Mouse (Mus musculus) heart, adult 11 months (tissue): ENCODE results near the gene Smurf1.
A peak's percentile ranks its signal among the peaks of the same experiment; 100 is the strongest.

ENCODE experiments used
- DNase-seq: peaks from one replicate; pipeline ENCODE4 v3.0.0; 2022

Smurf1 gene

GRCm38 (mm10) chr5:144860913-144861312, 104.7 kb downstream of the Smurf1 start:
- DNase-seq = no peak

DNA sequence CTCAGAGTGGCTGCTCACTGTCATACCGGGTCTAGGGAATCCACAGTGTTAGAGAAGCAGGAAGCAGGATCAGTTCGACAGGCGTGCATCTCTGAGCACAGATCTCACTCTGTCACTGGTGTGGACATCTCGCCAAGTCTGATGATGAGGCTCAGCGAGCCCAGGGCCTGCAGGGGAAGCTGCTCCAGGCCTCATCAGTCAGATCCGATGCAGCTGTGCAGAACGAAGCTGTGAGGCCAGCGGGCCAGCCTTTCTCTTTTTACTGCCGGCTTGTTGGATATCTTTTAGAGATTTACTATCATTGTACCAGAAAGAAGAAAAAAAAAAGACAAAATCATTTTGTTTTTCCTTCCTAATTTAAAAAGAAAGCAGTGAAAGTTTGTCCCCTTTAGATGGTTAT, 106.4 kb downstream of the Smurf1 start:
- DNase-seq = peak; percentile 94

DNA sequence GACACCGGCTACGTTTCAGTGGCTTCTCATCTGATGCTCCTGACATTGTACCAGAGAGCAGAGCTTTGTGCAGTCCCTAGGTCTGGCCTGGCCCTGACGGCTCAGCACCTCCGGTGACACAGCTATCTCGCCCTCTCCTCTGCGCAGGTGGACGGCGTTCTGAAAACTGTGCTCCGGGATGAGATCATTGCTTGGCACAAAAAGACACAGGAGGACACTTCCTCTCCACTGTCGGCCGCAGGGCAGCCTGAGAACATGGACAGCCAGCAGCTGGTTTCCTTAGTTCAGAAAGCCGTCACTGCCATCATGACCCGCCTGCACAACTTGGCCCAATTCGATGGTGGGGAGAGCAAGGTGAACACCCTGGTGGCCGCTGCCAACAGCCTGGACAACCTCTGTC, 107.1 kb downstream of the Smurf1 start:
- peak; percentile 94 for DNase-seq

DNA sequence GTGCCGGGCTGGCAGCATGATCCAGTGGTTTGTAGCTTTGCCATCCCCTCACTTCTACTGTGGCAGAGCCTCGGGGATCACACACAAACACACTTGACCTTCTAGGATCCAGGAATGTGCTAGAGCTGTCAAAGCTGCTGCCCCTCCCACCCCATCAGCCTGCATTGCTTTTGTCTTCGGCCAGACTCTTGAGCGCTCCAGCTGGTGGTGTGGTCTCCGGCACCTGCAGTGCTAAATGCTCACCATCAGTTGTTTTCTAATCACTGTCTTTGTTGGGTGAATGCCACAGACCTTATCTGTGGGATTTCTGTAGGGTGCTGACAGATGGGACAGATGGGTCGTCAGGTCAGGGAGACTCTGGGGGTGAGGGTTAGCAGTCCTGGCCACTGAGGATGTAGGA, 109.7 kb downstream of the Smurf1 start:
- DNase-seq = peak; percentile 87

DNA sequence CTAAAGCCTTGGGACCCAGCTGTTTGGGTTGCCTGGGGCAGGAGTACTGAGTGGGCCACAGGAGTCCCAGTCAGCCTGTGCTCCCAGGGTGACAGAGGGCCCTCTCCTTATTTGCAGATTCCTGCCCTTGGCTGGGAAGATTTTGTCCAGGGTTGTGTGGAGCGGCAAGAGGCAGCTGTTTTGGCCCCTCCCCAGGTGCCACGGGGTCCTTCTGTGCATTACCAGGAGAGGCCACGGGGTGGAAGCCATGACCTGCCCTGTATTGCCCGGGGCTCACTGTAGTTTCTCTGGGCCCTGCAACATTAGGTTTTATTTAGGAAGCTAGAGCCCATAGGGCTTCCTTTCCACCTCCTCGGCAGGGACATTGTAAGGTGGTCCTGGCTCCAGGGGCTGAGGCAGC, 111.7 kb downstream of the Smurf1 start:
- peak; percentile 85 for DNase-seq

GRCm38 (mm10) chr5:144851820-144852219, 113.8 kb downstream of the Smurf1 start:
- no peak for DNase-seq

GRCm38 (mm10) chr5:144849932-144850331, 115.7 kb downstream of the Smurf1 start:
- DNase-seq = peak; percentile 89

DNA sequence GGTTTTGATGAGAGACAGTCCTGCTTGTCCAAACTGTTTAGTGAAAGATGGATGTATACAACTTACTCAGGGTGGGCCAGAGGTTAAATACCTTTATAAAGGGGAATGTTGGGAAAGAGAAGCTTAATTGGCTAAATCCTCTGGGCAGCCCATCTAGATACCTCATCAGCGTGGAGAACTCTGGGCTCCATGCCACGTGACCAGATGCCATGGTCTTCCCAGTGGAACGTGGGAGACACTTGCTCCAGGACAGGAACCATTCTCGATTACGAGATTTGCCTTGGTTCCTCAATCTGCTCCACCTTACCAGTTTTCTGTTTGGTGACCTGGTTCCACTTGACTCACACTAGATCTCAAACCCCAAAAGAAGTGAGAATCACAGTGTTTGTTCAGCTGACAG, 116.9 kb downstream of the Smurf1 start:
- DNase-seq = no peak

DNA sequence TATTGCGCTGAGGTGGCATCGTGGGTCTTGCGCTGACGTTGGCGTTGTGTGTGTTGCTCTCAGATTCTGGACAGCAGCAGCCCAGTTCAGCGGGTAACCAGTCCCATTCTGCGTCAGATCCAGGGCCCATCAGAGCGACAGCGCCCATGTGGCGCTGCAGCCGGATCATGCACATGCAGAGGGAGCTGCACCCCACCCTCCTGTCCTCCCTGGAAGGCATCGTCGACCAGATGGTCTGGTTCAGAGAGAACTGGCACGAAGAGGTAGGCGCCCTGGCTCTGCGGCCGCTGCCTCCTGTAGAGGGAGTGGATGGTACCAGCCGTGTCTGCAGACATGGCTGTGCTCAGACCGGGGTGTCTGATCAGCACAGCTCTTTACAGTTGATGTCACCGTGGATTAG, 120.3 kb downstream of the Smurf1 start:
- no peak for DNase-seq

DNA sequence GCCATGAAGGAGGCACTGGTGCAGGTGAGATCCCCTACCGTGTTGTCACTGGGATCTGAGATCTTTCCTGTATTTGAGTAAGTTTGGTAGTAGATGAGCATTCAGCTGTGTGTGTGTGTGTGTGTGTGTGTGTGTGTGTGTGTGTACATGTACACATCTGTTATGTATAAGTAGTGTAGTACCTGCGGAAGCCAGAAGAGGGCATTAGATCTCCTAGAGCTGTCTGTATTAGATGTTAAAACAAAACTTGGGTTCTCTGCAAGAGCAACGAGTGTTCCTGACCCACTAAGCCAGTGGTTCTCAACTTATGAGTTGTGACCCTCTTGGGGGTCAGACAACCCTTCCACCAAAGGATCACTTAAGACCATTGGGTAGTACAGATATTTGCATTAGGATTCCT, 129.5 kb downstream of the Smurf1 start:
- no peak for DNase-seq

GRCm38 (mm10) chr5:144831840-144832469, 133.7 kb downstream of the Smurf1 start:
- DNase-seq = no peak

DNA sequence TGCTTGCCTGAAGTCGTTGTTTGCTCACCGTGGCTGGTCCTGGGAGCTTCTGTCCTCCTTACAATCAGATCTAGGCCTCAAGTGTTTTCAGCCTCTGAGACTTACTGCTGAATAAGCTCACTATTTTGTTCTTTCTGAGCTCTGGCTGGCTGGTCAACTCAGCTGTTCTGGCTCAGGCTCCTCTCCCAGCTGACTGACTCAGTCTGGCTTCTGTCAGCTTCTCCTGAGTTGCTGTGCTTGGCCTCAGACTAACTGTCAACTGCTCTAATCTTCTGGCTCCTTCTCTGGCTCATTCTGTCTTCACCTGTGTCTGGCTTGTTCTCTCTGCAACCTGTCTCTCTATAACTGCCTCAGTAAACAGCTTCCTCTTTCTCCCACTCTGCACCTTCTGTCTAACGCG, 136.0 kb downstream of the Smurf1 start:
- no peak for DNase-seq

DNA sequence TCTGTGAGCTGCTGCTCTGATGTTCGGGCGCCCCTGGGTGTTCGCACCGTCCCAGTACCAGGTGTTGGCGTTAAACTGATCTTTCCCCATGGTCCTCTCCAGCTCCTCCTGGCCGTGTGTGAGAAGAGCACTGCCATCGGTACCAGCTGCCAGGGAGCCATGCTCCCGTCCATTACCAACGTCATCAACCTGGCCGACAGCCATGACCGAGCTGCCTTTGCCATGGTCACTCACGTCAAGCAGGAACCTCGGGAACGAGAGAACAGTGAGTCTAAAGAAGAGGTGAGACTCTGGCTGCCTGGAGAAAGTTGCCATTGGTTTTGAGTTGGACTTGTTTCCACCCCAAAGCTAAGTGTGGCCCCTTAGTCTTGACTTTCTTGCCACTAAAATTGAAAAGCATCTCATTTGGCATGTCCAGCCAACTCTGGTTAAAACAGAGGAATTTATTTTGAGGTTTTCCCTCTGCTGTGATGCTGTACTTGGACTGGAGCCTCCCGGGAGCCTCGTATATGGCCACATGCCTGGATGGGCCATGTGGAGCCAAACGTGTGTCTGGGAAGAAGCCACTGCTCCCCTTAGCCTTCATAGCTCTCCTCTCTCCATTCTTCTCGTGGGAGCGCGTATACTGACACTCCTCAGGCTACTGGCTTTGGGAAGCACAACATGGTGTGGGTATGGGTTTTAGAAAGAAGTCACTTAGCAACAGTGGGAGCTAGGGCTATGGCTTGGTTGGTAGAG, 137.1 kb downstream of the Smurf1 start:
- peak; percentile 96 for DNase-seq
